Mouse (Mus musculus) brain, adult 10 weeks (tissue): ENCODE measurements around the gene Zfp526. TPM values are rescaled to one million over a fixed set of nuclear protein-coding genes. Genes with fewer than 3 reads are reported as not detected.

Source experiments
- polyA plus RNA-seq: library from polyadenylated mRNA; stranded (reverse); fragments of 350-450 nt; fragmentation: Illumina TruSeq; extraction: RNeasy Lipid Tissue Mini Kit (QIAGEN cat#74804); gene quantifications from one replicate; pipeline ENCODE4 v1.2.3, GENCODE M21; 2015; ENCODE audit warnings: low read depth, low replicate concordance

Gene Zfp526
- 6.3 TPM for polyA plus RNA-seq

DNA sequence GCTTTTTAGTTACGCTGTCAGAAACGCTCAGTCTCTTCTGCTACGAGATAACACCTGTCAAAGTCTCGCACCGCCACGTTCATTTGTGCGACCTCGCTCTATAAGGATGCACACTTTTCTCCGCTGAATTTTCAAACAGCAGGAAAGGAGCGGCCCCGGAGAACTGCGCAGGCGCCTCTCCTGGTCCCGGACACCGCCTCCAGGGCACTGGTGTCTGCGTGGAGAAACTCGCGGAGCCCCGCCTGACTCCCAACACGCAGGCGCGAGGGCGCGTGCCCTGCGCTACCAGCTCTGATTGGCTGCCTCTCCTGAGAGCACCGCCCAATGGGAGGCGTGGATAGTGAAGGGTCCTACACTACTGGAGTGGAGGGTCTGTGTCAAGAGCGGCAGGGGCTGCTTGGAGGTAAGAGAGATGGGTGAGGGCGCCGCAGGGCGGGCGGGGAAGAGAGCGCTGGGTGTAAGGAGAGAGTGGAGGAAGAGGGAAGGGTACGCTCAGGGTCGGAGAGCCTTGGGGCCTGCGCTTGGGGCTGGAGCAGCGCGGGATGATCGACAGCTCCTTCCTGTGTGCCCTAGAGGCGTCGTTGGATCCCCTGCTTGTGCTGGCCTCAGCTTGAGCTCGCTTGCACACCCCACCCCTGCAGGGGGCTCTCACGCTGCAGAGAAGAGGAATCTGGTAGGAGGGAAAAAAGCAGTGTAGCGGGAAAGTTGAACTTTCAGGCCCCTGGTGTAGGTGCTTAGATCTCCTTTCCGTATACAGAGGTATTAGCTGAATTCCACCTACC, at the start of gene Zfp526:
Gene Zfp526, plus strand, starts transcription at position 324 of the 782 bp plus-strand sequence.

DNA sequence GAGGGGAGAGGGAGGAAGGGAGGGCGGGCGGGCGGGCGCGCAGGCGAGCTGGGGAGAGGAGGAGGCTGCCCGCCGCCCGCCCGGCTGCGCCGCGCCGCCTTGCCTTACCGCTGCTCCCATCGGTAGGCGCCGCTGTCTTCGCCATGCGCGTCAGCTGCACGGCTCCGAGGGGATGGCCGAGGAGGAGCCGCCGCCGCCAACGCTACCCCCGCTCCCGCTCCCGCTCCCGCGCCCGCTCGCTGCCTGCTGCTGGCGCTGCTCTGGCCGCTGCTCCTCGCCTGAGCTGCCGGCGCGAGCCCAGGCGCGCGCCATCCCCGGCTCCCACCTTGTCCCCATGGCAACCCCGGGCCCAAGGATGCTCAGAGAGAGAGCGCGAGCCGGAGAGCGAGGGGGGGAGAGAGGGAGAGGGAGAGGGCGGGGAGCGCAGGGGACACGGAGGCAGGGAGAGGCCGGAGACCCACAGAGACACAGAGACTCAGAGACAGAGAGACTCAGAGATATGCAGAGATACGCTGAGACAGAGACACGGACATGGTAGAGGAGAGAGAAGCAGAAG, 41.5 kb upstream of the Zfp526 start, which contains the start of gene Pou2f2:
Gene Pou2f2, minus strand, starts transcription at position 121 of the 556 bp plus-strand sequence.

GRCm38 (mm10) chr7:25220457-25221101, 646 bp upstream of the Zfp526 start, which contains the start of gene Dedd2:
Gene Dedd2, minus strand, starts transcription at chr7:25220615.

GRCm38 (mm10) chr7:25237249-25238014, 16.2 kb downstream of the Zfp526 start, which contains the start of gene Gsk3a:
Gene Gsk3a, minus strand, starts transcription at chr7:25237851.

DNA sequence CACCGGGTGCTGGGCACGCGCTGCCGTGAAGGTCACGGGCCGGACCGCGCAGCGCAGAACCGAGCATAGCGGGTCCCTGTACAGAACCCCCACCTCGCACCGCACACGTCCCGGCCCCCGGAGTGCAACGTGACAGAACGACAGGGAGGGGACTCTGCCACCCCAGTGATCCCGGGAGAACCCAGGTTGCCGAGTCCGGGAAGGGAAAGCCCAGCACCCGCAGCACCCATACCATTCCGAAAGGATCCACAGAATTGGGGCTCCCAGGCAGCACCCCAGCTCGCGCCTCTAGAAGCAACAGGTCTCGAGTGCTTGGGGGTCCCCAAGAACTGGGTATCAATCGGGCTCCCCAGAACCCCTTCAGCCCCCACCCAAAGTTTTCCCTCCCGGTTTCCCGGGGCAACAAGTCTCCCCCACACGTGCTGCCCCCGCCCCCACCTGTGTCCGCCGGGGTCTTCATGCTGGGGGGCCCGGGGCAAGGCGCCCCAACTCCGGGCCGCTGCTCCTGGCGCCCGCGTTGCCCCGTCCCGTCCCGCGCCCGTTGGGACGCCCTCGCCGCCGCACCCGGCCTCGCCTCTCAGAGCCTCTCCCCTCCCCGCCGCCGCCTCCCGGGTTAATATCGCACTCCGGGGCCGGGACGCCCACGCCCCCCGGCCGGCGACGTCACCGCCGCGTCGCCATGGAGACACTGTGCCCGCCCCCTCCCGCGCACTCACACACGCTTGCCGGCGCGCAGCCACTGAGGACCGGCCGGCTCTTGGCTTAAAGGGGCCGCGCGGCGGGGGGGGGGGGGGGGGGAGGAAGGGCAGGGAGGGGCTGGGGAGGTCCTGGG, 29.1 kb downstream of the Zfp526 start, which contains the start of gene Erf:
Gene Erf, minus strand, starts transcription at position 621 of the 832 bp plus-strand sequence.

GRCm38 (mm10) chr7:25267301-25267750, 46.1 kb downstream of the Zfp526 start, which contains the start of gene Cic:
Gene Cic, plus strand, starts transcription at chr7:25267704.

Other genes with a start within 250 kb of the Zfp526 start
- 268 TPM for gene Rabac1, start 248.7 kb upstream of the Zfp526 start, polyA plus RNA-seq
- 1,176 TPM for gene Atp1a3, start 215.5 kb upstream of the Zfp526 start, polyA plus RNA-seq
- 104 TPM for gene Grik5, start 149.1 kb upstream of the Zfp526 start, polyA plus RNA-seq
- gene Zfp574, start 148.9 kb upstream of the Zfp526 start, polyA plus RNA-seq, result 16.5 TPM
- 4.0 TPM for gene Pou2f2, start 41.7 kb upstream of the Zfp526 start, polyA plus RNA-seq
- gene Dedd2, start 810 bp upstream of the Zfp526 start, polyA plus RNA-seq, result 15.9 TPM
- gene Gsk3a, start 16.4 kb downstream of the Zfp526 start, polyA plus RNA-seq, result 204 TPM
- gene Erf, start 29.3 kb downstream of the Zfp526 start, polyA plus RNA-seq, result 29.1 TPM
- gene Cic, start 46.3 kb downstream of the Zfp526 start, polyA plus RNA-seq, result 104 TPM
- 39.5 TPM for gene Pafah1b3, start 76.6 kb downstream of the Zfp526 start, polyA plus RNA-seq
- gene Prr19, start 80.0 kb downstream of the Zfp526 start, polyA plus RNA-seq, result 0.51 TPM
- 38.8 TPM for gene Tmem145, start 84.7 kb downstream of the Zfp526 start, polyA plus RNA-seq
- 50.0 TPM for gene Megf8, start 95.7 kb downstream of the Zfp526 start, polyA plus RNA-seq
- not detected for gene Cnfn, start 148.3 kb downstream of the Zfp526 start, polyA plus RNA-seq
- 6.3 TPM for gene Lipe, start 177.3 kb downstream of the Zfp526 start, polyA plus RNA-seq
- not detected for gene Cxcl17, start 191.5 kb downstream of the Zfp526 start, polyA plus RNA-seq